Mouse (Mus musculus): ENCODE data around the gene Zbtb43. TPM values are rescaled to one million over a fixed set of nuclear protein-coding genes. Genes with fewer than 3 reads are reported as not detected.

Gene Zbtb43
- polyA plus RNA-seq, 1 experiment from 2014 or later: 6.1 TPM

DNA sequence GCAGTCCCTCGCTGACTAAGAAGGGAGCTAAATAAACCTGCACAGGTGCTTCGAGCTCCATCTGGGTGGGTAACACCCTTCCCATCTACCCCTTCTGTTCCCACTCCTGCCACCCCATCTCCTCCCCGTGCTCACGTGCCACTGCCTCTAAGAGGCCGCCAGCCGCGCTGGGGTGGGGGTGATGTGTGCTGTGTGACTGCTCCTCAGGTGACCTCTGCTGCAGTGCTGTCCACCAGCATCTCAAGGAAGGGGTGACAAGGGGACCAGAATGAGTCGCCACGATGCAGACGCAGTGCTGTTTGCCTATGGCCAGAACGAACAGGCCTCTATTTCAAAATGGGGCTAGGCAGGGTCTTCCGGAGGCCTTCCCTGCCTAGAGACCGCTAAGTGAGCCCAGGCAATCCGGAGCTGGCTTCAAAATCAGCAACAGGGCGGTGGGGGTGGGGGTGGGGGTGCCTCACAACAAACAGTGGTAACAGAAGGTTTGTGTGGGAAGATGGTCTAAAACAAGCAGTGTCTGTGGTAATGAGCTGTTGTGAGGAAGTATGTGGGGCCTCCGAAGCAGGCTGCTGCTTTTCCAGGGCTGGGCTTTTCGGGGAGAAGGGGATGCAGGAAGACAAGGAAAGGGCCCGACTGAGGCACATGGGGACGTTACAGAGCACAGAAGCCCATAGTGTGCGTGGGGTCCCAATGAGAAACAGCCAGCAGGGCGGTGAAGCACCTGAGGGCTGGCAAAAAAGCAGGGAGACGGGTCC, 19.1 kb downstream of the Zbtb43 start:
- Histone ChIP-seq H3K9ac (ENCODE audit: low read depth, low read length) (no peak overlapping the region), H3K4me2 (ENCODE audit: low read depth, low read length) (no peak overlapping the region), H3K9me3 (replicated peaks; ENCODE audit: control insufficient read depth, low read length) (no peaks in the 10 kb centered on the region), H3K27me3 (ENCODE audit: control insufficient read depth, insufficient read depth, low read depth, low read length) (no peaks in the 10 kb centered on the region), H3K4me1 (ENCODE audit: control insufficient read depth, low read depth, low read length) (peaks cover 4% of the 10 kb centered on the region), H3K36me3 (ENCODE audit: control insufficient read depth, insufficient read depth) (peaks cover 13% of the 10 kb centered on the region; the same call in 1 of the 2 replicates), H3K4me3 (ENCODE audit: low read depth, low read length) (no peak overlapping the region), H3K27ac (ENCODE audit: low read length) (no peak overlapping the region)
- ATAC-seq (ENCODE audit: low read depth): no peak
- 81% methylated on average over 22 of the region's 22 CpGs for WGBS (ENCODE audit: insufficient replicate concordance)

DNA sequence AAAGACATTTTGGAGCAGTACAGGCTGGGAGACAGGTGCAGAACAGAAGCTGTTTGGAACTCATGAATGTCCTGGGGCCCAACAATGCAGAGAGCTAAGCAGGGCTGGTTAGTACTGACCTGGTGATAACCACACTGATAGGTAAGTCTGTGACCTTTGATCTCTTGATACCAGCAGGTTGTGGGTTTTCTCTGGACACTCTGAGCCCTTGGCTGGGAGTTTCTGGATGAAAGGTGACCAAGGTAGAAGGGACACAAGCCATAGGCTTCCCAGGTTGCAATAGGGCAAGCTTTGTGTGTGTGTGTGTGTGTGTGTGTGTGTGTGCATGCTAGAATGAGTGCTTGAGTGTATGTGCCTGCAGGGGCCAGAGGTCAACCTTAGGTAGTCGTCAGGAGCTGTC, 21.6 kb downstream of the Zbtb43 start:
- Histone ChIP-seq H3K4me2 (ENCODE audit: low read depth, low read length) (no peak overlapping the region), H3K36me3 (ENCODE audit: control insufficient read depth, insufficient read depth) (no peaks in the 10 kb centered on the region; the same call in 1 of the 2 replicates), H3K4me1 (ENCODE audit: control insufficient read depth, low read depth, low read length) (no peaks in the 10 kb centered on the region; the same call in 1 of the 2 replicates), H3K4me3 (ENCODE audit: low read depth, low read length) (no peak overlapping the region), H3K9me3 (replicated peaks; ENCODE audit: control insufficient read depth, low read length) (no peaks in the 10 kb centered on the region), H3K9ac (ENCODE audit: low read depth, low read length) (no peak overlapping the region), H3K27me3 (ENCODE audit: control insufficient read depth, insufficient read depth, low read depth, low read length) (no peaks in the 10 kb centered on the region), H3K27ac (ENCODE audit: low read length) (no peak overlapping the region)
- WGBS (ENCODE audit: insufficient replicate concordance): 38% methylated on average over 1 of the region's 1 CpGs
- no peak for ATAC-seq (ENCODE audit: low read depth)

DNA sequence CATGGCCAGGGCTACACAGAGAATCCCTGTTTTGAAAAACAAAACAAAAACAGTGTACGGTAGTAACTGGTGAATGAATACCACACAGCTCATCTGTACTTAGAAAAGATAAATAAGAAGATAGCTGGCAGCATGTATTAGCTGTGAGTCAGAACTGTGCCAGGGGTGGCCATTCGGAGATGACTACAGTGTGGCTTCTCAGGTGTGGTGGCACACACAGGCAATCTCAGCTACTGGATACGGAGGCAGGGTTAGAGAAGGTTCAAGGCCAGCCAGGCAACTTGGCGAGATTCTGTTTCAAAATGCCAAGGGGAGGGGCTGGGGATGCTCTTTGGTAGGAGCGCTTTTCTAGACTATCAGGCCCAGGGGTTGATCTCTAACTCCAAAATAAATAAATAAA, 22.6 kb downstream of the Zbtb43 start:
- Histone ChIP-seq H3K4me1 (ENCODE audit: control insufficient read depth, low read depth, low read length) (no peaks in the 10 kb centered on the region; the same call in 1 of the 2 replicates), H3K4me2 (ENCODE audit: low read depth, low read length) (no peak overlapping the region), H3K36me3 (ENCODE audit: control insufficient read depth, insufficient read depth) (no peaks in the 10 kb centered on the region; the same call in 1 of the 2 replicates), H3K9me3 (replicated peaks; ENCODE audit: control insufficient read depth, low read length) (no peaks in the 10 kb centered on the region), H3K27me3 (ENCODE audit: control insufficient read depth, insufficient read depth, low read depth, low read length) (no peaks in the 10 kb centered on the region), H3K9ac (ENCODE audit: low read depth, low read length) (no peak overlapping the region), H3K27ac (ENCODE audit: low read length) (no peak overlapping the region), H3K4me3 (ENCODE audit: low read depth, low read length) (no peak overlapping the region)
- WGBS (ENCODE audit: insufficient replicate concordance): 74% methylated on average over 5 of the region's 5 CpGs
- no peak for ATAC-seq (ENCODE audit: low read depth)

DNA sequence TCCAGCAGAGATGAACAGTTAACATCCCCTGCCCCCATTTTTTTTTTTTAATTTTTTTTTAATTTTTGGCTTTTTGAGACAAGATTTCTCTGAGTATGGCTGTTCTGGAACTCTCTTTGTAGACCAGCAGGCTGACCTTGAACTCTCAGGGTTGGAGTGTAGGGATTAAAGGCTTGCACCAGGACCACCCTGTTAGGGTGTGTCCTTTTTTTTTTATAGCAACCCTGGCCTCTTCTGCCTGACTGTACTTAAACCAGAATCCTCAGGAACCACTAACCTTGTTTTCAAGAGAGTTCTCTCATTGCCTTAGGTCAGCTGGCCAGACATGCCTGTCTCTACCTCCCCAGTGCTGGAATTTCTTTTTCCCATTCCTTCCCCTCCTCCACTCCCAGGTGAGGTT, 23.5 kb downstream of the Zbtb43 start:
- Histone ChIP-seq H3K36me3 (ENCODE audit: control insufficient read depth, insufficient read depth) (no peaks in the 10 kb centered on the region; the same call in 1 of the 2 replicates), H3K9ac (ENCODE audit: low read depth, low read length) (no peak overlapping the region), H3K4me2 (ENCODE audit: low read depth, low read length) (no peak overlapping the region), H3K4me1 (ENCODE audit: control insufficient read depth, low read depth, low read length) (no peaks in the 10 kb centered on the region; the same call in 1 of the 2 replicates), H3K9me3 (replicated peaks; ENCODE audit: control insufficient read depth, low read length) (no peaks in the 10 kb centered on the region), H3K27me3 (ENCODE audit: control insufficient read depth, insufficient read depth, low read depth, low read length) (no peaks in the 10 kb centered on the region), H3K27ac (ENCODE audit: low read length) (no peak overlapping the region), H3K4me3 (ENCODE audit: low read depth, low read length) (no peak overlapping the region)
- ATAC-seq (ENCODE audit: low read depth): no peak

DNA sequence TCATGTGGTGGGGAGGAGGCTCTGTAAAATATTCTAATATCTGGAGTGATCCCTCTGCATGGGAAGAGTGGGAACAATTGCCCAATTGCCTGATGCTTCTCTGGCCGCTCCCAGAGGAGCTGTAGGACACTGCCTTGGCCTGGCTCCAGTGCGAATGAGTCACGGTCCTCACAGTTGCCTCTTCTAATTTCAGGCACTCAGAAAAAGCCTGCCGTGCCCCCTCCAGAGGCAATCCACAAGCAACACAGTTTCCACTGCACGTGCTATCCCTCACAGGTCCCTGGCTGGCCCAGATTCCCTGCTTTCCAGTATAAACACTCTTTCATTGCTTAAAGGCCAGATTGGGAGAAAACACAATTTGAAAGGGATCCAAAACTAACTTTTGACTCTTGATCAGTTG, 24.0 kb downstream of the Zbtb43 start:
- no peak overlapping the region for H3K9ac ChIP-seq (ENCODE audit: low read depth, low read length)
- H3K4me1 ChIP-seq (ENCODE audit: control insufficient read depth, low read depth, low read length): no peaks in the 10 kb centered on the region; the same call in 1 of the 2 replicates
- H3K36me3 ChIP-seq (ENCODE audit: control insufficient read depth, insufficient read depth): no peaks in the 10 kb centered on the region; the same call in 1 of the 2 replicates
- H3K27ac ChIP-seq (ENCODE audit: low read length): no peak overlapping the region
- WGBS (ENCODE audit: insufficient replicate concordance): 55% methylated on average over 5 of the region's 5 CpGs
- H3K4me2 ChIP-seq (ENCODE audit: low read depth, low read length): no peak overlapping the region
- H3K27me3 ChIP-seq (ENCODE audit: control insufficient read depth, insufficient read depth, low read depth, low read length): no peaks in the 10 kb centered on the region
- no peak; the same call in 1 of the 2 replicates for ATAC-seq (ENCODE audit: low read depth)
- H3K4me3 ChIP-seq (ENCODE audit: low read depth, low read length): no peak overlapping the region
- H3K9me3 ChIP-seq (replicated peaks; ENCODE audit: control insufficient read depth, low read length): no peaks in the 10 kb centered on the region

DNA sequence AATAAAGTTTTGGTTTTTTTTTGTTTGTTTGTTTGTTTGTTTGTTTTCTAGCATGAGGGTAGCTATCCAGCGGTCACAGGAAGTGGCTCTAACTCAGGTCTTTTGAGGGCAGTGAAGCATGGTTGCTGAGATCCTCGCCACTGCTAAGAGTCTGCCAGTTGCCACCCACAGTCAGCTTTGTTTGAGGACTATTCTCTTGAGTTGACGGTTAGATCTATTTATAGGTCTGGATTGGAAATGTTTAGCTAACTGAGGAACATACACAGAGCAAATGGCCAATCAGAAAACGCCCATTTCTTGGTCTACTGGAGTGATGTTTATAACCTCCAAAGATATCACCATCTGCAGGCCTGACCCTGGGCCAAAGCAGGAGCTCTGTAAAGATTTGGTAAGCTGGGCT, 25.7 kb downstream of the Zbtb43 start:
- H3K4me1 ChIP-seq (ENCODE audit: control insufficient read depth, low read depth, low read length): no peaks in the 10 kb centered on the region; the same call in 1 of the 2 replicates
- WGBS (ENCODE audit: insufficient replicate concordance): 34% methylated on average over 4 of the region's 4 CpGs
- ATAC-seq (ENCODE audit: low read depth): no peak; the same call in 1 of the 2 replicates
- no peaks in the 10 kb centered on the region for H3K9me3 ChIP-seq (replicated peaks; ENCODE audit: control insufficient read depth, low read length)
- no peak overlapping the region for H3K9ac ChIP-seq (ENCODE audit: low read depth, low read length)
- H3K4me3 ChIP-seq (ENCODE audit: low read depth, low read length): no peak overlapping the region
- no peaks in the 10 kb centered on the region; the same call in 1 of the 2 replicates for H3K27me3 ChIP-seq (ENCODE audit: control insufficient read depth, insufficient read depth, low read depth, low read length)
- H3K27ac ChIP-seq (ENCODE audit: low read length): no peak overlapping the region
- H3K36me3 ChIP-seq (ENCODE audit: control insufficient read depth, insufficient read depth): no peaks in the 10 kb centered on the region
- H3K4me2 ChIP-seq (ENCODE audit: low read depth, low read length): no peak overlapping the region

DNA sequence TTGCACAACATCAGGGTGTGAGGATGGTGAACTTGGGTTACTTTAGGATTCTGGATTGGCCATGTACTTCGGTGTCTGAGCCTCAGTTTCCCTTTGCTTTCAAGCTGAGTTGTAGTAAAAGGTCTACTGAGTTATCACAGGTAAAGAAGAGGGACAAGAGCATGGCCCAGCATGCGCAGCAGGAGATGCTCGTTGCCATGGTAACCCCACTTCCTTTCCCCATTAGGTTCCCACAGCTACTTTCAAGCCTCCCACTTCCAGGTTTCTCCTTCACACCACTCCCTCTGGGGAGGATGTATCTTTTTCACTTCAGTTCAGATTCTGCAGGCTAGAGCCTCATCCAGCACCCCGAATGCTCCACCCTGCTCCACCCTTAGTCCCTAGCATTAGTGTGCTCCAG, 27.5 kb downstream of the Zbtb43 start:
- H3K9me3 ChIP-seq (replicated peaks; ENCODE audit: control insufficient read depth, low read length): no peaks in the 10 kb centered on the region
- no peaks in the 10 kb centered on the region for H3K36me3 ChIP-seq (ENCODE audit: control insufficient read depth, insufficient read depth)
- no peak overlapping the region for H3K4me3 ChIP-seq (ENCODE audit: low read depth, low read length)
- peaks cover 6% of the 10 kb centered on the region for H3K4me1 ChIP-seq (ENCODE audit: control insufficient read depth, low read depth, low read length)
- no peak overlapping the region for H3K9ac ChIP-seq (ENCODE audit: low read depth, low read length)
- H3K4me2 ChIP-seq (ENCODE audit: low read depth, low read length): no peak overlapping the region
- WGBS (ENCODE audit: insufficient replicate concordance): 26% methylated on average over 4 of the region's 4 CpGs
- H3K27me3 ChIP-seq (ENCODE audit: control insufficient read depth, insufficient read depth, low read depth, low read length): no peaks in the 10 kb centered on the region; the same call in 1 of the 2 replicates
- no peak for ATAC-seq (ENCODE audit: low read depth)
- H3K27ac ChIP-seq (ENCODE audit: low read length): no peak overlapping the region

DNA sequence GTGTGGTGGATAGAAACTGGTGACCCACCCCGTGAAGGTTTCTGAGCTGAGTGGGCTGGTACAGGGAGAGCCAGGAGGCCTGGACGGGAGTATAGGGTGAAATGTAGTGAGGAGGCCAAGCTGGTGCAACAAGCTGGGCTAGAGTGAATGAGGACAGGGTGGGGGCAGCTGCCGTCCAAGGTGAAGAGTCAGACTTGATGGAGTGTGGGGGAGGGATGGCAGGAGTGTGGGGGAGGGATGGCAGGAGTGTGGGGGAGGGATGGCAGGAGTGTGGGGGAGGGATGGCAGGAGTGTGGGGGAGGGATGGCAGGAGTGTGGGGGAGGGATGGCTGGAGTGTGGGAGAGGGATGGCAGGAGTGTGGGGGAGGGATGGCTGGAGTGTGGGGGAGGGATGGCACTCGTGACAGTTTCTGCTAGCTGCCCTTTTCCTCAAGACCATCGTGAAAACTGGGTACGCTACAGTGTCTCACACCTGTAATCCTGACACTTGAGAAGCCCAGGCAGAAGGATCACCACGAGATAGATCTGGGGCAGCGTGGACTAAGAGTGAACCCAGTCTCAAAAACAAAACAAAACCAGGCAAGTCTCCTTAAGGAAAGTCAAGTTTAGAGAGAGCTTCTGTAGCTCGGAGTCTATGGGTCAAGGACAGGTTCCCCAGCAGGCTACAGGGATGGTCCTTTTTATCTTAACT, 28.2 kb downstream of the Zbtb43 start:
- WGBS (ENCODE audit: insufficient replicate concordance): 23% methylated on average over 9 of the region's 9 CpGs

DNA sequence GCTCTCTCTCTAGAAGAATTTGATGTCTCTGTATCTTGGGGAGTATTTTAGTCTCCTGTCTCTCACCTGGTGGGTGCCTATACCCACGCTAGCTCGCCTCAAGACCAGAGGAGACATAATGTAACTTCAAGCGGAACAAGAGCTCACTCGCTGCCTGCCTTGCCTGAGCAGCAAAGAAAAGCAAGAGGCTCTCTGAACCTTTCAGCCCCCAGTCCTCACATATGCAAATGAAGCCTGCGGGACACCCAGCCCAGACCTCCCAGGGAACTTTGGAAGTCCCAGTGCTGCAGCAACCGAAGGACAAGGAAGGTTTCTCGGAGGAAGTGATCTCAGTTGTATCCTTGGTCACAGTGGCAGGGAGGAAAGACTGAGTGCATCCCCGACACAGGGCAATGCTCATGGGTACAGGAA, 28.9 kb downstream of the Zbtb43 start:
- Histone ChIP-seq H3K27ac (ENCODE audit: low read length) (no peak overlapping the region), H3K9me3 (replicated peaks; ENCODE audit: control insufficient read depth, low read length) (no peaks in the 10 kb centered on the region), H3K36me3 (ENCODE audit: control insufficient read depth, insufficient read depth) (no peaks in the 10 kb centered on the region), H3K4me1 (ENCODE audit: control insufficient read depth, low read depth, low read length) (peaks cover 8% of the 10 kb centered on the region), H3K4me3 (ENCODE audit: low read depth, low read length) (no peak overlapping the region), H3K9ac (ENCODE audit: low read depth, low read length) (no peak overlapping the region), H3K27me3 (ENCODE audit: control insufficient read depth, insufficient read depth, low read depth, low read length) (no peaks in the 10 kb centered on the region; the same call in 1 of the 2 replicates), H3K4me2 (ENCODE audit: low read depth, low read length) (no peak overlapping the region)
- 25% methylated on average over 8 of the region's 8 CpGs for WGBS (ENCODE audit: insufficient replicate concordance)
- no peak for ATAC-seq (ENCODE audit: low read depth)

More for the DNA sequence above, 28.2 kb downstream of the Zbtb43 start:
- H3K27ac ChIP-seq (ENCODE audit: low read length): no peak overlapping the region
- no peak for ATAC-seq (ENCODE audit: low read depth)
- H3K9ac ChIP-seq (ENCODE audit: low read depth, low read length): no peak overlapping the region
- H3K4me1 ChIP-seq (ENCODE audit: control insufficient read depth, low read depth, low read length): peaks cover 8% of the 10 kb centered on the region
- H3K36me3 ChIP-seq (ENCODE audit: control insufficient read depth, insufficient read depth): no peaks in the 10 kb centered on the region
- no peak overlapping the region for H3K4me2 ChIP-seq (ENCODE audit: low read depth, low read length)
- no peaks in the 10 kb centered on the region for H3K9me3 ChIP-seq (replicated peaks; ENCODE audit: control insufficient read depth, low read length)
- H3K4me3 ChIP-seq (ENCODE audit: low read depth, low read length): no peak overlapping the region
- no peaks in the 10 kb centered on the region; the same call in 1 of the 2 replicates for H3K27me3 ChIP-seq (ENCODE audit: control insufficient read depth, insufficient read depth, low read depth, low read length)
